Mouse (Mus musculus) spleen, adult 2 months (tissue): ENCODE results near the gene Lrrc47.

Experiments
- CTCF ChIP-seq: fragments of 200-500 bp; IDR thresholded peaks from 2 replicates; pipeline ENCODE4 v1.5.1; 2011; ENCODE audit warnings: mild to moderate bottlenecking, inconsistent platforms; ENCODE audit not compliant: insufficient read depth, insufficient read length, insufficient replicate concordance; ENCODE audit errors: extremely low read depth
- POLR2A ChIP-seq: fragments of 200-500 bp; IDR thresholded peaks from 2 replicates; pipeline ENCODE4 v1.6.1; 2011; ENCODE audit warnings: low read depth, low read length, inconsistent platforms

DNA sequence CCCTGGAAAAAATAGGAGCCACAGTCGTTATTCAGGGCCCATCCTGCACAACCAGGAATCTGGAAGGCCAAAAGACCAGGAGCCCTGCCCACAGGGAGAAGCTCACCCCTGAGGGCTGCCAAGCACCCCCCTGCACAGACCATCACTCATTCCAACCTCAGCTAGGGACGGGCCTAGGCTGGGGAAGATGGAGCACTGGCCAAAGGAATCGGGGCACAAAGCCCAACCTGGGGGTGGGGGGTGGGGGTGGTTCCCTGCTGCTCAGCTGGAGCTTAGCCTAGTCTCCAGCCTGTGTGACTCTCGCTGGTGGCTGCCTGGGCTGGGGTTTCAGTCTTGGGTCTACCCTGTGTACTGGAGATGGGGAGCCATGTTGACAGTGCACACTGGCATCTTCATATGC is 11.3 kb downstream of the Lrrc47 start:
- TF ChIP-seq CTCF (no peak), POLR2A (no peak)
